Mouse (Mus musculus): ENCODE measurements at regions not wholly inside any gene's neighbourhood (a gene's known extent, or its start where the extent isn't known, plus 50 kb on each side); places are given as distances from the start of the nearest gene placed in this dataset.

GRCm38 (mm10) chr12:107124263-107124885, 364.1 kb upstream of the 3110018I06Rik start:
- TF ChIP-seq GATA1 (IDR thresholded peaks at IDR 0.05; ENCODE audit: low read length), result no peak
- no peak for TF ChIP-seq TAL1 (IDR thresholded peaks at IDR 0.05; ENCODE audit: low read length)
